Mouse (Mus musculus): ENCODE measurements around the gene Fhl2.
"Not testable (repeated sequence)": the region's sequence is repeated elsewhere in the genome, so short reads cannot be mapped to it uniquely, and the experiment has no call there.

Fhl2 gene

GRCm38 (mm10) chr1:43152626-43153025 lies 44.2 kb downstream of the Fhl2 start:
- DNase-seq (ENCODE audit: low read depth, low spot score): no peak

GRCm38 (mm10) chr1:43150225-43150624 lies 46.6 kb downstream of the Fhl2 start:
- no peak for DNase-seq (ENCODE audit: low read depth, low spot score)

- DNase-seq (ENCODE audit: low read depth, low spot score): no peak
Observed at GRCm38 (mm10) chr1:43147474-43147873, 49.3 kb downstream of the Fhl2 start.

GRCm38 (mm10) chr1:43145388-43145787 lies 51.4 kb downstream of the Fhl2 start:
- no peak for DNase-seq (ENCODE audit: low read depth, low spot score)

GRCm38 (mm10) chr1:43144338-43144906 lies 52.4 kb downstream of the Fhl2 start:
- no peak for DNase-seq (ENCODE audit: low read depth, low spot score)

GRCm38 (mm10) chr1:43143791-43144190 lies 53.0 kb downstream of the Fhl2 start:
- DNase-seq (ENCODE audit: low read depth, low spot score): no peak

GRCm38 (mm10) chr1:43143284-43143683 lies 53.5 kb downstream of the Fhl2 start:
- no peak for DNase-seq (ENCODE audit: low read depth, low spot score)

- DNase-seq (ENCODE audit: low read depth, low spot score): no peak
Observed at GRCm38 (mm10) chr1:43142849-43143248, 53.9 kb downstream of the Fhl2 start.

GRCm38 (mm10) chr1:43141555-43141961 lies 55.2 kb downstream of the Fhl2 start:
- no peak for DNase-seq (ENCODE audit: low read depth, low spot score)

GRCm38 (mm10) chr1:43139587-43140266 lies 57.1 kb downstream of the Fhl2 start:
- DNase-seq (ENCODE audit: low read depth, low spot score): peak; percentile 82

- peak; percentile 13 for DNase-seq (ENCODE audit: low read depth, low spot score)
Observed at GRCm38 (mm10) chr1:43138268-43138812, 58.4 kb downstream of the Fhl2 start.

GRCm38 (mm10) chr1:43137334-43137733 lies 59.5 kb downstream of the Fhl2 start:
- no peak for DNase-seq (ENCODE audit: low read depth, low spot score)

- DNase-seq (ENCODE audit: low read depth, low spot score): not testable (repeated sequence)
Observed at GRCm38 (mm10) chr1:43136488-43137029, 60.2 kb downstream of the Fhl2 start.

GRCm38 (mm10) chr1:43131591-43131990 lies 65.2 kb downstream of the Fhl2 start:
- no peak for DNase-seq (ENCODE audit: low read depth, low spot score)

- no peak for DNase-seq (ENCODE audit: low read depth, low spot score)
Observed at GRCm38 (mm10) chr1:43130219-43130981, 66.4 kb downstream of the Fhl2 start.

GRCm38 (mm10) chr1:43127820-43128610 lies 68.8 kb downstream of the Fhl2 start:
- DNase-seq (ENCODE audit: low read depth, low spot score): no peak

- DNase-seq (ENCODE audit: low read depth, low spot score): no peak
Observed at GRCm38 (mm10) chr1:43127196-43127595, 69.6 kb downstream of the Fhl2 start.

- no peak for DNase-seq (ENCODE audit: low read depth, low spot score)
Observed at GRCm38 (mm10) chr1:43124726-43125125, 72.1 kb downstream of the Fhl2 start.

- no peak for DNase-seq (ENCODE audit: low read depth, low spot score)
Observed at GRCm38 (mm10) chr1:43122616-43123015, 74.2 kb downstream of the Fhl2 start.

- DNase-seq (ENCODE audit: low read depth, low spot score): no peak
Observed at GRCm38 (mm10) chr1:43120950-43121349, 75.8 kb downstream of the Fhl2 start.

GRCm38 (mm10) chr1:43117435-43117834 lies 79.3 kb downstream of the Fhl2 start:
- DNase-seq (ENCODE audit: low read depth, low spot score): no peak
